ENCODE assay signal across 10 mouse cellular contexts in genomic region chr6:141250984-141251383, GRCm38 (mm10). TPM values are rescaled to one million over a fixed set of nuclear protein-coding genes. Genes with fewer than 3 reads are reported as not detected.
A peak's percentile ranks its signal among the peaks of the same experiment; 100 is the strongest.
DNase-seq lines count a peak whose midpoint lies in the region; ATAC-seq lines count a peak whose summit lies in the region.
"Had no signal": no experiment of that assay in that cellular context is flagged by ENCODE, and none has a peak within 500 bp of the region (broad histone marks: within the 10 kb centered on the region; RNA-seq: fewer than 3 reads in every experiment).

No protein-coding gene starts in this region.

- H3K36me3 ChIP-seq in hindbrain, embryonic 10.5 days, result no peaks in the 10 kb centered on the region
- no peaks in the 10 kb centered on the region for H3K36me3 ChIP-seq in hindbrain, embryonic 11.5 days (ENCODE audit: control insufficient read depth, insufficient read depth, low read length)
- H3K36me3 ChIP-seq in embryonic facial prominence, embryonic 13.5 days, result no peaks in the 10 kb centered on the region
- H3K36me3 ChIP-seq in hindbrain, embryonic 14.5 days (replicated peaks; ENCODE audit: control insufficient read depth, insufficient read depth), result no peaks in the 10 kb centered on the region
- H3K36me3 ChIP-seq in midbrain, embryonic 12.5 days, result no peaks in the 10 kb centered on the region

- ATAC-seq in hindbrain, embryonic 11.5 days (ENCODE audit: low FRiP score), result no peak
- no peak for ATAC-seq in embryonic facial prominence, embryonic 13.5 days (ENCODE audit: insufficient number of reproducible peaks, insufficient read depth, low FRiP score, low TSS enrichment, low read depth)
- ATAC-seq in hindbrain, embryonic 14.5 days (ENCODE audit: low FRiP score), result no peak
- no peak for ATAC-seq in midbrain, embryonic 12.5 days (ENCODE audit: low FRiP score, low read depth)

- H3K4me2 ChIP-seq in hindbrain, embryonic 11.5 days (replicated peaks; ENCODE audit: low read depth, low read length), result no peak overlapping the region
- peak overlapping the region; percentile 87 for H3K4me2 ChIP-seq in embryonic facial prominence, embryonic 13.5 days
- peak overlapping the region; percentile 93 for H3K4me2 ChIP-seq in hindbrain, embryonic 14.5 days (replicated peaks)
- peak overlapping the region; percentile 98 for H3K4me2 ChIP-seq in midbrain, embryonic 12.5 days (replicated peaks)

- 56% methylated on average over 6 of the region's 6 CpGs for WGBS in hindbrain, embryonic 10.5 days
- 53% methylated on average over 6 of the region's 6 CpGs for WGBS in hindbrain, embryonic 11.5 days
- WGBS in embryonic facial prominence, embryonic 13.5 days, result 28% methylated on average over 6 of the region's 6 CpGs
- WGBS in hindbrain, embryonic 14.5 days, result 59% methylated on average over 6 of the region's 6 CpGs
- 57% methylated on average over 6 of the region's 6 CpGs for WGBS in midbrain, embryonic 12.5 days

- peak; percentile 3 for DNase-seq in hindbrain, embryonic 10.5 days (ENCODE audit: low spot score)
- DNase-seq in hindbrain, embryonic 11.5 days (ENCODE audit: low spot score), result no peak
- no peak for DNase-seq in hindbrain, embryonic 14.5 days (ENCODE audit: low spot score)
- no peak for DNase-seq in adrenal gland, adult 2 months
- no peak for DNase-seq in cerebellum, adult 18-20 months
- DNase-seq in MN1 (ENCODE audit: low spot score), result no peak

- H3K27me3 ChIP-seq in hindbrain, embryonic 10.5 days (ENCODE audit: insufficient read depth, poor library complexity, severe bottlenecking), result peaks cover 55% of the 10 kb centered on the region
- H3K27me3 ChIP-seq in hindbrain, embryonic 11.5 days (ENCODE audit: control insufficient read depth, insufficient read depth, low read length), result peaks cover 15% of the 10 kb centered on the region
- H3K27me3 ChIP-seq in embryonic facial prominence, embryonic 13.5 days, result peaks cover 14% of the 10 kb centered on the region; the same call in 1 of the 2 replicates
- H3K27me3 ChIP-seq in hindbrain, embryonic 14.5 days (ENCODE audit: control insufficient read depth, insufficient read depth, low read length), result peaks cover 38% of the 10 kb centered on the region
- peaks cover 51% of the 10 kb centered on the region for H3K27me3 ChIP-seq in midbrain, embryonic 12.5 days
- H3K27me3 ChIP-seq: CH12.LX had no signal

- no peak overlapping the region for H3K9ac ChIP-seq in hindbrain, embryonic 11.5 days (ENCODE audit: low read depth, low read length)
- H3K9ac ChIP-seq in embryonic facial prominence, embryonic 13.5 days, result peak overlapping the region; percentile 89
- H3K9ac ChIP-seq in hindbrain, embryonic 14.5 days, result no peak overlapping the region
- no peak overlapping the region for H3K9ac ChIP-seq in midbrain, embryonic 12.5 days (replicated peaks)

- peaks cover 30% of the 10 kb centered on the region for H3K4me1 ChIP-seq in hindbrain, embryonic 10.5 days (replicated peaks)
- peaks cover 2% of the 10 kb centered on the region; the same call in 1 of the 2 replicates for H3K4me1 ChIP-seq in hindbrain, embryonic 11.5 days (replicated peaks; ENCODE audit: control insufficient read depth, insufficient read depth, low read length)
- H3K4me1 ChIP-seq in embryonic facial prominence, embryonic 13.5 days, result peaks cover 35% of the 10 kb centered on the region
- no peaks in the 10 kb centered on the region for H3K4me1 ChIP-seq in hindbrain, embryonic 14.5 days (replicated peaks; ENCODE audit: control insufficient read depth, insufficient read depth, low read length)
- peaks cover 7% of the 10 kb centered on the region for H3K4me1 ChIP-seq in midbrain, embryonic 12.5 days

- no peaks in the 10 kb centered on the region for H3K9me3 ChIP-seq in hindbrain, embryonic 10.5 days
- no peaks in the 10 kb centered on the region for H3K9me3 ChIP-seq in hindbrain, embryonic 11.5 days (ENCODE audit: control insufficient read depth, low read length)
- H3K9me3 ChIP-seq in embryonic facial prominence, embryonic 13.5 days, result no peaks in the 10 kb centered on the region
- H3K9me3 ChIP-seq in hindbrain, embryonic 14.5 days (ENCODE audit: control insufficient read depth, low read length), result no peaks in the 10 kb centered on the region
- no peaks in the 10 kb centered on the region for H3K9me3 ChIP-seq in midbrain, embryonic 12.5 days

- H3K4me3 ChIP-seq in hindbrain, embryonic 10.5 days, result no peak overlapping the region
- H3K4me3 ChIP-seq in hindbrain, embryonic 11.5 days (ENCODE audit: low read depth, low read length), result no peak overlapping the region
- peak overlapping the region; percentile 76 for H3K4me3 ChIP-seq in embryonic facial prominence, embryonic 13.5 days
- H3K4me3 ChIP-seq in hindbrain, embryonic 14.5 days (replicated peaks; ENCODE audit: low read length), result peak overlapping the region; percentile 78
- 0 out of 2 replicates have a peak overlapping the region, but pooled peaks have one; percentile 63 for H3K4me3 ChIP-seq in midbrain, embryonic 12.5 days
- H3K4me3 ChIP-seq: erythroblast, embryonic 14.5 days had no signal

- no peak overlapping the region for H3K27ac ChIP-seq in hindbrain, embryonic 10.5 days
- no peak overlapping the region for H3K27ac ChIP-seq in hindbrain, embryonic 11.5 days (ENCODE audit: low read depth, low read length)
- H3K27ac ChIP-seq in embryonic facial prominence, embryonic 13.5 days, result peak overlapping the region; percentile 48
- no peak overlapping the region for H3K27ac ChIP-seq in hindbrain, embryonic 14.5 days
- H3K27ac ChIP-seq in midbrain, embryonic 12.5 days (replicated peaks), result no peak overlapping the region

RNA-seq across cellular contexts. Expression of gene Pde3a, which starts 1.9 kb away (rescaled TPM):
- 1.1 TPM in 2 replicates for polyA plus RNA-seq in hindbrain, embryonic 10.5 days (2016; fragmentation: Nextera tagmentation; extraction: Ambion mirVana)
- polyA plus RNA-seq in hindbrain, embryonic 11.5 days (2014; fragmentation: Nextera tagmentation; extraction: Ambion mirVana), result 1.9 and 3.0 TPM in 2 replicates
- polyA plus RNA-seq in embryonic facial prominence, embryonic 13.5 days (2015; fragmentation: Nextera tagmentation; extraction: Ambion mirVana), result 6.3 and 7.9 TPM in 2 replicates
- polyA plus RNA-seq in hindbrain, embryonic 14.5 days (2014; fragmentation: Nextera tagmentation; extraction: Ambion mirVana), result 2.5 and 2.7 TPM in 2 replicates
- polyA plus RNA-seq in midbrain, embryonic 12.5 days (2016; fragmentation: Nextera tagmentation; extraction: Ambion mirVana), result 2.6 and 2.7 TPM in 2 replicates
- 10 to 100 TPM; 11.4 to 17.3 TPM for total RNA-seq in adrenal gland, adult 2 months (2021)
- polyA plus RNA-seq in adrenal gland, adult 2 months (2012; rRNA removed), result 4.2 and 4.5 TPM in 2 replicates
- polyA plus RNA-seq: erythroblast, embryonic 14.5 days had no signal

Comparison
In these comparisons a context has a peak if more than half of its experiments do, and no peak if none do; other contexts are left out.
1. H3K4me3 ChIP-seq: peak in embryonic facial prominence, embryonic 13.5 days (single experiment), hindbrain, embryonic 14.5 days (single experiment) and midbrain, embryonic 12.5 days (single experiment); none in hindbrain, embryonic 10.5 days (single experiment) and hindbrain, embryonic 11.5 days (single experiment).